Mouse (Mus musculus) midbrain, postnatal 0 days (tissue): ENCODE measurements at regions not wholly inside any gene's neighbourhood (a gene's known extent, or its start where the extent isn't known, plus 50 kb on each side); places are given as distances from the start of the nearest gene placed in this dataset.

Source experiments
- ATAC-seq: fragments of 200-750 bp; cut with Nextera tagmentation; 2 replicates; pipeline ENCODE4 v1.8.0; 2017; ENCODE audit warnings: moderate number of reproducible peaks, mild to moderate bottlenecking, moderate TSS enrichment, moderate library complexity; ENCODE audit not compliant: low FRiP score
- DNase-seq: peaks from one replicate; pipeline ENCODE4 v3.0.0-alpha.2; 2015; ENCODE audit warnings: low spot score
- H3K27ac ChIP-seq: fragments of 300-500 bp; sonication (generic); 2 replicates; pipeline ENCODE4 v1.5.1; 2014; ENCODE audit warnings: low read depth, mild to moderate bottlenecking, low read length, mixed read lengths
- H3K27me3 ChIP-seq: fragments of 300-500 bp; sonication (generic); 2 replicates; pipeline ENCODE4 v1.6.1; 2014; ENCODE audit warnings: low read length, control low read depth, mixed read lengths; ENCODE audit not compliant: insufficient read depth
- H3K36me3 ChIP-seq: fragments of 300-500 bp; sonication (generic); 2 replicates; pipeline ENCODE4 v1.6.1; 2014; ENCODE audit warnings: low read length, control low read depth, mixed read lengths; ENCODE audit not compliant: insufficient read depth
- H3K4me1 ChIP-seq: fragments of 300-500 bp; sonication (generic); 2 replicates; pipeline ENCODE4 v1.6.1; 2014; ENCODE audit warnings: mild to moderate bottlenecking, control low read depth, antibody characterized with exemption, low read length, mixed read lengths; ENCODE audit not compliant: insufficient read depth
- H3K4me2 ChIP-seq: fragments of 300-500 bp; sonication (generic); 2 replicates; pipeline ENCODE4 v1.6.1; 2014; ENCODE audit warnings: low read depth, mild to moderate bottlenecking, low read length, mixed read lengths; ENCODE audit not compliant: poor library complexity, severe bottlenecking
- H3K4me3 ChIP-seq: fragments of 300-500 bp; sonication (generic); 2 replicates; pipeline ENCODE4 v1.5.1; 2014; ENCODE audit warnings: low read depth, mild to moderate bottlenecking, low read length, moderate library complexity
- H3K9ac ChIP-seq: fragments of 300-500 bp; sonication (generic); replicated peaks from 2 replicates; pipeline ENCODE4 v1.6.1; 2014; ENCODE audit warnings: mild to moderate bottlenecking, low read length, moderate library complexity, mixed read lengths; ENCODE audit not compliant: poor library complexity, severe bottlenecking
- H3K9me3 ChIP-seq: fragments of 300-500 bp; sonication (generic); 2 replicates; pipeline ENCODE4 v1.6.1; 2016; ENCODE audit warnings: low read length, control low read depth
- CTCF ChIP-seq: IDR thresholded peaks from 2 replicates; pipeline ENCODE4 v1.5.1; 2016; ENCODE audit warnings: antibody characterized with exemption, mild to moderate bottlenecking
- WGBS: fragments of 180-500 bp; shearing (Covaris S2); extraction: QIAGEN DNeasy Blood & Tissue Kit; methylation state at CpG from one replicate; pipeline ENCODE4 v1.1.7; 2014; 5-methylcytosine and 5-hydroxymethylcytosine counted together

DNA sequence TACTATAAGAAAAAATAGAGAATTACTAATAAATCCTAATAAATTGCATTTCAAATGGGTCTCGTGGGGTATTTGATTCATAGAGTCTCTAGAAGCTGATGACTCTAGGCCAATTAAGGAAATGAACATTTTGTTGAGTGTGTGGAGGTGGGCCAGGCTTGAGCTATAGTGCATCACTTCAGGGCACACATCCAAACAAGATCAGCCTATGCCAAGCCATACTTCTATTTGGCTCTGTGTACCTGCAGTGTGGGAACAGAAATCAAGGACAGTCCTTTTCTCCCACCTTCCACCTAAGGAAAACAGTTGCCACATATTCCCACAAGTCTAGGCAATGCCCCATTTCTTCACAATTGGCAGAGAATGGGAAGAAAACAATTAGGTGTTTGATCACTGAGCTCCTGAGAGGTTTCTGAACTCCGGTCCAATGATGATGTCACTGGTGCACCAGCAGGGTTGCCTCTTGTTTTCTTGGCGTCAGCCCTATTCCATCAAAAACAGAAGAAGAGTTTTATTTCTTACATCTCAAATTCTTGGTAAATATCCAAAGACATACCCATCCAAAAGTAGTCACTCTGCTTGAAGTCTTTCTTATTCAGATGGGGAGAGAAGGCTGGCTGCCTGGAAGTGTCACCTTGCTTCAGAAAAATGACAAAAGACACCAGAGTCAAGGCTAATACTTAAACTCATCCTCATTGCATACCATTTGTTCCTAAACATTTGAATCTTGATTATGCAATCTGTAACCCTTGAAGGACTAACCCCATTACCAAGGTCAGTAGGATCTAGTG, 2092.3 kb downstream of the 4930444P10Rik start:
- H3K9me3 ChIP-seq: no peaks in the 10 kb centered on the region
- H3K4me3 ChIP-seq: no peak overlapping the region
- H3K27ac ChIP-seq: no peak overlapping the region
- H3K4me2 ChIP-seq: no peak overlapping the region
- ATAC-seq (no peak), DNase-seq (no peak)
- no peaks in the 10 kb centered on the region for H3K4me1 ChIP-seq
- WGBS: 78% methylated on average over 3 of the region's 3 CpGs
- H3K36me3 ChIP-seq: no peaks in the 10 kb centered on the region
- H3K27me3 ChIP-seq: no peaks in the 10 kb centered on the region
- H3K9ac ChIP-seq: no peak overlapping the region
- TF ChIP-seq CTCF: no peak

- no peak overlapping the region for H3K9ac ChIP-seq
Measured at GRCm38 (mm10) chr1:13998178-13998708, 2094.9 kb downstream of the 4930444P10Rik start.

DNA sequence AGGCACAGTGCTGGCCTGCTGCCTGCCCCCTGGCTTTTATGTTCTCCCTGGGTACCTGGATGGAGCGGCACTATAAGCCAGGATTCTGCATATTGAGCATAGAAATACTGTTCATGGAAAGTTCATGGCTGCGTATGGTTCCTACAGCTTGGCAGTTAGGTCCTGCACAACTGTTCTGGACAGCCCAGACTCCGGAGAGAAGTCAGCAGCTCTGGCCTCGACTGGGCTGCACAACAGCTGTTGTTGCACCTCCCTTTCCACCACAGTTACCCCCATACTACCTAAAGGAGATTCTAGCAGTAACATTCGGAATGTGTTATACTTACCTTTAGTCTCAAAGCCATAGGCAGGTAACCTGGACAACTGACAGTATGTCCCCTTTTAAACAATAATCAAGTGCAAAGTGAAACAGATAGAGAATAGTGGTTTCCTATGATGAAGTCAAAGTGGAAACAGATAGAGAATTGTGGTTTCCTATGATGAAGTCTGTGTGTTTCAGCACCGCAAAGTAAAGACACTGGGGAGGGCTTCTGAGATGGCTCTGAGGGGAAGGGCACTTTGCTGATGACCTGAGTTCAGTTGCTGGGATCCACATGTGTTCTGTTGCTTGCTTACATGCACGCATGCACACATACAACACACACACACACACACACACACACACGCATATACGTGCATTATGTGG, 2099.2 kb downstream of the 4930444P10Rik start:
- Histone ChIP-seq H3K9me3 (no peaks in the 10 kb centered on the region), H3K4me2 (no peak overlapping the region), H3K36me3 (no peaks in the 10 kb centered on the region), H3K9ac (no peak overlapping the region), H3K27ac (no peak overlapping the region), H3K4me3 (no peak overlapping the region), H3K27me3 (no peaks in the 10 kb centered on the region), H3K4me1 (no peaks in the 10 kb centered on the region)
- ATAC-seq (no peak), DNase-seq (no peak)
- WGBS: 95% methylated on average over 9 of the region's 9 CpGs
- no peak for TF ChIP-seq CTCF

More at GRCm38 (mm10) chr1:13998178-13998708, 2094.9 kb downstream of the 4930444P10Rik start:
- Histone ChIP-seq H3K9me3 (no peaks in the 10 kb centered on the region), H3K4me2 (no peak overlapping the region), H3K27me3 (no peaks in the 10 kb centered on the region), H3K4me1 (no peaks in the 10 kb centered on the region), H3K27ac (no peak overlapping the region), H3K4me3 (no peak overlapping the region), H3K36me3 (no peaks in the 10 kb centered on the region)
- over 99% methylated on average over 8 of the region's 11 CpGs for WGBS
- no peak for DNase-seq
- TF ChIP-seq CTCF: no peak
- ATAC-seq: no peak

DNA sequence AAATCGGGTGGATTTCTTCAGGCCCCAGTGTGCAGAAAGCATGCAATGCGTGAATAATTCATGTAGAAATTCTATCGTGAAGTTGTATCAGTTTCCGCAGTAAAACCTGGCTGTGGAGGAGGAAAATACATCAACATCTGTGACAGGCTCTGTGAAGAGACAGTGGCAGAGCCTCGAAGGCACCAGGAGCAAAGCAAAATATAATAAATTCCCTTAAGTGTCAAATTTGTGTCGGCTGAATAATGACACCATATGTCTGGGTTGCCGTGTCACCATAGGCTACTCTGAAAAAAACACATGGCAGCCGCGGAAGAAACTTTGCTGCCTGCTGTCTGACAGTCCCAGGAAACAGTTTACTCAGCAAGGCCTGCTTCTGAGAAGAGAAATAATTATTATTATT, 2100.1 kb downstream of the 4930444P10Rik start:
- Histone ChIP-seq H3K4me3 (no peak overlapping the region), H3K27me3 (no peaks in the 10 kb centered on the region), H3K9ac (no peak overlapping the region), H3K27ac (no peak overlapping the region), H3K9me3 (no peaks in the 10 kb centered on the region), H3K4me1 (no peaks in the 10 kb centered on the region), H3K4me2 (no peak overlapping the region), H3K36me3 (no peaks in the 10 kb centered on the region)
- DNase-seq (peak; percentile 32), ATAC-seq (peak; percentile 33; the same call in 1 of the 2 replicates)
- WGBS: 31% methylated on average over 9 of the region's 9 CpGs
- TF ChIP-seq CTCF: no peak

GRCm38 (mm10) chr1:13989360-13989759, 2103.8 kb downstream of the 4930444P10Rik start:
- no peak for TF ChIP-seq CTCF
- Histone ChIP-seq H3K4me2 (no peak overlapping the region), H3K27ac (no peak overlapping the region), H3K4me1 (no peaks in the 10 kb centered on the region), H3K36me3 (no peaks in the 10 kb centered on the region), H3K9ac (no peak overlapping the region), H3K4me3 (no peak overlapping the region), H3K9me3 (no peaks in the 10 kb centered on the region), H3K27me3 (no peaks in the 10 kb centered on the region)
- ATAC-seq (no peak), DNase-seq (no peak)
- 77% methylated on average over 3 of the region's 3 CpGs for WGBS

GRCm38 (mm10) chr1:13984833-13985232, 2108.3 kb downstream of the 4930444P10Rik start:
- 90% methylated on average over 2 of the region's 2 CpGs for WGBS
- DNase-seq (no peak), ATAC-seq (no peak)
- Histone ChIP-seq H3K9ac (no peak overlapping the region), H3K4me1 (no peaks in the 10 kb centered on the region), H3K9me3 (no peaks in the 10 kb centered on the region), H3K4me3 (no peak overlapping the region), H3K27ac (no peak overlapping the region), H3K4me2 (no peak overlapping the region), H3K27me3 (no peaks in the 10 kb centered on the region), H3K36me3 (no peaks in the 10 kb centered on the region)
- TF ChIP-seq CTCF: no peak
